Mouse (Mus musculus): ENCODE measurements around the gene Smim24.

Gene Smim24

DNA sequence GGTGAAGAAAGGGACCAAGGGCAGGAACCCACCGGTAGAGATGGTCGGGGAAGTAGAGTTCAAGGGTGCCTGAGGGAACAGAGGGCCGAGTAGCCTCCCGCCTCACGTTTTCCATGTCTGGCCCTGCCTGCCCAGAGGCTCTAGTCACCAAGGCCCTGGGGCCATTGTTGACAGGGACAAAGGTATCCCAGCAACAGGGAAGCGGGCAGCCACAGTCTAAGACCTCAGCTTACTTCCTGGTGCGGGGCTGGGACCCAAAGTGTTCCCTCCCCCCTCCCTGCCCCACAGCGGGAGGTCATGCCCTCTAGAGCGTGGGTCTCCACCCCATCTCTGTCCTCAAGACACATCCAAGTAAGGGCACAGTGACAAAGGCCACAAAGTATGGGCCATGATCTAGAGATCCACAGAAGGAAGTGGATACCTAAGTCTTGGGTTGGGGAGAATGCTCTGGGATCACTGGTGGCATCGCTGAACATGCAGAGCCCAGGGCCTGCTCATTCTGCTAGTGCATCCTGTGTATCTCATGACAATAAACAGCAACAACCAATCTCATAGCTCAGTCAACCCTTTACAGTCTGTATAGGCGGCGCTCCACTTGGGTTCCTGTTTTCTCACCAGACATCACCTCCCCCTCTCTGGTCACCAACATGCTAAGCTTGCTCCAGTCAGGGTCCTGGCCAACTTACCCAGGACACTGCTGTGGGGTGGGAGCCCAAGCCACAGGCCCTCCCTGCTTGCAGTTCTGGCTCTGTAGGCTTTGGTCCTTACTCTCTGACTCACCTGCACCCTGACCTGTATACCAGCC, 27.0 kb upstream of the Smim24 start, which contains the start of gene 4930404N11Rik:
4930404N11Rik (minus strand) TSS at position 145 of the 805 bp plus-strand sequence.
- DNase-seq (ENCODE audit: low read depth, low spot score) = no peak

DNA sequence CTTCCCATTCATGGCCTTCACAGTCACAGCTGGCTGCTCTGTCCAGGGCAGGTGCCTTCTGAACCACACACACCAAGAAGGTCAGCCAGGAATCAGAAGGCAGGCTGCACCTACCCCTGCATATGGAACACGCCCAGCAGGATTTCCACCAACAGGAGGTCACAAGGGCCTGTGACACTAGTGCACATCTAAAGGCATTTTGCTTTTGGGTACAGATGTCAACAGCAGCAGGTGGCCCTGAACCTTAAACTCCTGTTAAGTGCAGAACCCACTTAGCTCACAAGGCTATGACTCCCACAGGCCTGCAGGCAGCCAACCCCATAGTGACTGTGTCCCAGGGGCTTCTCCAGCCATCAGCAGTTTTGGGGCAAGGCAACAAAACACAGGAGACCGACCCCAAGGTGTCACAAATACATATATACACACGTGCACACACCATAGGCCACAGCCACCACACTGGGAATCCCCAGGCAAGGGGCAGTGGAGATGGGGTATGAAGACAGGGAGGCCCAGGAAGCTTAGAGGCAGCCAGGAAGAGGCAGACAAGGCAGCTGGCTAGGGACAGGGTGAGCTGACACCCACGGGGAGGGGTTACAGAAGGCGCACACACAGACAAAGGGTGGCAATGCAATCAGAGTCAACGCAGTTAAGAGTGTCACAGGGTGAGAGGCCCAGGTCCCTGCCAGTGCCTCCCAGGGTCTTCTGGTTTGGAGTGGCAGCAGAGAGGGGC, 26.2 kb upstream of the Smim24 start:
- DNase-seq (ENCODE audit: low read depth, low spot score) = no peak

DNA sequence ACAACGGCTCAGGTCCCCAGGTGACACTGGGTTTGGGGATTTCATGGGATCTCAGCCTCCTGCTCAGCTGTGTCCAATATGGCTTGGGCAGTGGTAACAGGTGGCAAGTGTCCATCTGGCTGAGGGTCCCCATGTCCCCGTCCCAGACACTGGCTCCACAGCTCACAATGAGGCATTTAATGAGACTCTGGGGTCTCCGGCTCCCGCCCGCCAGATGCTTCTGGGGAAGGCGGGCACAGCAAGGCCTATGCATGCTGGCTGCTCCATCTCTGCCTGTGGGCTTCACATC, 25.7 kb upstream of the Smim24 start:
- no peak for DNase-seq (ENCODE audit: low read depth, low spot score)

DNA sequence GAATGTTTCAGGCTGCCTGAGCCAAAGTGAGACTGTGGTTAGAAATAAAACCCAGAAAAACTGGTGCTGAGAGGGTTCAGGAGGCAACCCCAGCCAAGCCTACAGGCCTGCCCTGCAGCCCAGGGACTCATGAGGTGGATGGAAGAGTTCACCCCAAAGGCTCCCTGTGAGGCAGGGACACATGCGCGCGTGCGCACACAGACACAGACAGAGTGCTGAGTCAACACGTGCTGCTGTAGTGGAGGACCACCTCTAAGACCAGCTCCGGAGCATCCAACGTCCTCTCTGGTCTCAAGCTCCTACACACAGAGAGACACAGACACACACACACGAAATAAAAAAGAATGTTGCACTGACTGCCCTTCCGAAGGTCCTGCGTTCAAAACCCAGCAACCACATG, 17.5 kb upstream of the Smim24 start:
- no peak for DNase-seq (ENCODE audit: low read depth, low spot score)

DNA sequence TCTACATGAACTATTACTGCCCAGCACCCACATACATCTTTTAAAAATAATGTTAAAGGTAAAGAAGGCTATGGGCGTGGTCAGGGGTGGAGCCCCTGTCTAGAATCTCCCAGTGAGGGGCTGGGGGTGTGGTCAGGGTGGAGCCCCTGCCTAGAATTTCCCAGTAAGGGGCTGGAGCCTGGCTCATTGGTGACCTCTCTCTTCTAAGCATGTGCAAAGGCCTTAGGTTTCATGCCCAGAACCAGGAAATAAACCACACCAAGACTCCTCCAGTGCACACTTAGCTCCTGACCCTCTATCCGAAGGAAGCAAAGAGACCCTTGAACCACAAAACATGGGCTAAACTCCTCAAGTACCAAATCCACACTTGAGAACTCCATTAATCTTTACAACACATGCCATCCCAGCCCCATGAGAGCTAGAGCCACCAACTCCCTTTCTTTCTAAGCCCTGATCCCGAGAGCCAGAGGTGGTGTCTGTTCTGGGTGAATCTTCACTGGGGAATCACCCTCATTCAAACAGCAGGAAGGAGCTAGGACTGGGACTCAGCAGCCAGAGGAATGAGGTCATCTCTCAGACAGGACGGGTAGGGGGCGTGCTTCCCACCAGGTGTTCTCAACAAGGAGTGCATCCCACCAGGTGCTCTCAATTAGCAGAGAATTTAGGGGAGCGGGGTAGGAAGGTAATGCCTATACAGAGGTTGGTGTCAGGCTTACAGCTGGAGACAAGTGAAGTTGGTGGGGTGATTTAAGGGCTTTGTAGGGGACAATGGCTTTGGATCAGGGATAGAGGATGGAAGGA, 16.1 kb upstream of the Smim24 start:
- DNase-seq (ENCODE audit: low read depth, low spot score) = no peak

DNA sequence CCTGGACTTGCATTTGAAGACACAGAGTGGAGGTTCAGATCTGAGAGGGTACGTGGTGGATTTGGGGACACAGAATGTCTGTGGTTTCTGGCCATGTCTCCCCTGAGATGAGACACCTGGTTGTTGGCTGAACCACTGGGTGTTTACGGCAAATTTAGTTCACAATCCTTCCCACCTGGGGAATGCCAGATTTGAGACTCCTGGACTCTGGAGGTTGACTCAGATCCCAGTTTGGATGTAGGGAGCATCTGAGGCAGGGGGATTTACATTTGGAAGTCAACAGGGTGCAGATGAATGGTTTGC, 15.5 kb upstream of the Smim24 start:
- no peak for DNase-seq (ENCODE audit: low read depth, low spot score)

DNA sequence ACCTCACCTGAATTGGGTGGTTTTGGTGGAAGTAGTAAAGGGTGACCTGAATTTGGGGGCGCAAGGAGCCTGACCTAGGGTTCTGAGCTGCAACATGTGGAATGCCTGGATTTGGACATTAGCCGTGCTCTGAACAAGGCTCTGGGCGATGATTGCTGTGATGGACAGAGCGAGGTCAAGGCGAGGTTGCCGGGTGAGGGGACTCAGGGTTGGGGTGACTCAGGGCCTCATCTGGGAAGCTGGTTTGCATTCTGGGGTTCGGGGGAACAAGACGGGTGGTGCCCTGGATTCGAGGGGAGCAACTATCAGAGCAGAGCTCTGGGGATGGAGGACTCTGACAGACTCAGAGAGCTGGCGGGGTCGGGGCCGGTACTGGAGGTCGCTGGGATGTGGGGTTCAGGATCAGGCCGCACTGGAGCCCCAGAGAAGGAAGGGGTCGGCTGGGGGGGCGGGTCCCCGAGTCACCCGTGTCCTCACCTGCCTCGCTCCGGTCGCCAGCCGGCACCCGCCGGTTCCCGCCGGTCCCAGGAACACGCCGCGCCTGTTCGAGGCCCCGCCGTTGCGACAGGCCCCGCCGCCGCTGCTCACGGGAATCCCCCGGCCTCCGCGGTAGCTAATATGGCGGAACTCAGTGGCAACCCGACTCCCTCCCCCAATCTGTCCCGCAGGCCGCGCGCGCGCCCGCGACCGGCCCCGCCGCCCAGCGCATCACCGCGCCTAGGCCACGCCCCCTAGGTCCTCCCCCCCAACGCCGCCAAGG, 14.9 kb upstream of the Smim24 start, which contains the start of gene Fzr1:
Fzr1 (minus strand) TSS at position 724 of the 760 bp plus-strand sequence.
- no peak for DNase-seq (ENCODE audit: low read depth, low spot score)

DNA sequence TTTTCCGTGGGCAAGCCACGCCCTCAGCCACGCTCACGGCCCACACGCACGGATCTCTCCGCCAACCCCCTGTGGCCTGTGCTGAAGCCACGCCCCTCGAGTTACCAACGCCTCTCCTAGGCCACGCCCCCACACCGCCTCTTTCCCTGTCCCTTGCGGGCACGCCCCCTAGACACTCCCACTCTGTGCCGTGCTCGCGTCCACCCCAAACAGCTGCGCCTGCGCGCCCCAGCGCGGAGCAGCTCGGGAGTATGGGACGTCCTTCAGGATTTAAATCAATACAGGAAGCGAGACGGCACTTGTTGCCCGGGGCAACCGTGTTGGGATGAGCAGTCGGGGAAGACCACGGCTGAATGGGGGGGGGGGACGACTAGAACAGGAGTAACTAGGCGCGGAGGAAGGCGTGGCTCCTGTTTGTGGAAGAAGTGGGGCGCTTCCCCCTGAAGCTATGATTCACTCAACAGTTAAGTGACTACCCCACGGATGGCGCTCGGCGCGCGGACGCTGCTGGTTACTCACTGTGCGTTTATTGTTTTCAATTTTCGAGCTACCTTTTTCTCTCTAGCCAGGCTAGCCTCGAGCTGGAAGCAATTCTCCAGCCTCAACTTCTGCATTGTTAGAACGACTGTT, 14.2 kb upstream of the Smim24 start:
- DNase-seq (ENCODE audit: low read depth, low spot score) = peak; percentile 99

DNA sequence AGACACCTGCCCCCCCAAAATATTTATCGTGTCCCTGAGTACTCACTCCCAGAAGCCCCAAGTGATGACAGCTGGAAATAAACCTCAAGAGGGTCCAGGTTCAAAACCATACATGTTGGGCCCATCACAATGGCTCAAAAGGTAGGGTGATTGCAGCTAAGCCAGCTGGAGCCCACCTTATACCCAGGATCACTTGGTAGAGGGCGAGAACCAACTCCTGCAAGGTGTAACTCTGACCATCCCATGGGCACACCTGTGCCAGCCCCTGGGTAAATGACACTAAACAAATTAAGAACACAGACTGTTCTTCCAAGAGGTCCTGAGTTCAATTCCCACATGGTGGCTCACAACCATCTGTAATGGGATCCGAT, 13.7 kb upstream of the Smim24 start:
- DNase-seq (ENCODE audit: low read depth, low spot score) = no peak

DNA sequence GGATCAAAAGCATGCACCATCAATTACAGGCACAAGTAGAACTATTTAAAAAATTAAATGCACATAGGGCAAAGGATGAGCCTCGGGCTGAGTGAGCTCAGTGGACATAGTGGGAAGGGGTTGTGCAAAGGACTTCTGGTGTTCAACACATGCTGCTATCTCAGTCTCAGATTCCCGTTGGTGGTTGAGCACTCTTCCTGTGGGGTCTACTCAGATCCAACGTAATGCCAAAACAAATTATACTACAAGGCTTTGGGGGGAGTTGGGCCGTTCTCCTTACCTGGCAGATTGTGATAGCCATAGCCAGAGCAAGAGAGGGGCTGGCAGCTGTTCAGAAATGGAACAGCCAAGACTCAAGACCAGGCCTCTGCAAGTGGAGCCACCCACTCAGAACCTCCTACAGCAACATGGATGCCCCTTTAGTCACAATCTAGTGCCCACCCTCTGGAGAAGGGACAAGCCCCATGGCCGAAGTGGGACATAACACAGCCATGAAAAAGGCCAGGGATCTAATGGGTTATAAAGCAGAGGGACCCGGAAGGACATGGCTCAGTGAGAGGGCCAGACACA, 13.0 kb upstream of the Smim24 start:
- no peak for DNase-seq (ENCODE audit: low read depth, low spot score)

DNA sequence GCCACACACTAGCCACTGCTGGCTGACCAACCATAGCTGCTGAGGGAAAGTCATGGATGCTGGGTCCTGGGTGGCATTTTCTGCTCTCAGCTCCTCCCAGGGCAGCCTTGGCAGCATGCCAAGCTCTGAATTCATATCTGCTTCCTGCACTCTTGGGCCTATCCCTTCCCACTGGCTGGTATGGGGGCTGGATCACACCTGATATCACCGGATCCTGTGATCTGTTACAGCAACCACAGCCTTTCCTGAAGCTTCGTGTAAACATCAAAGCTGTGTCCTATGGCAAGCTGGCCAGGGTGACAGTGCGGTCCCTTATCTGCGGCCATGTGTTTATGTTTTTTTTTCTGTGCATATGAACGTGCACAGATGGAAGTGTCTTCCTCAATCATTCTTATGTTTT, 10.8 kb upstream of the Smim24 start:
- DNase-seq (ENCODE audit: low read depth, low spot score) = no peak

DNA sequence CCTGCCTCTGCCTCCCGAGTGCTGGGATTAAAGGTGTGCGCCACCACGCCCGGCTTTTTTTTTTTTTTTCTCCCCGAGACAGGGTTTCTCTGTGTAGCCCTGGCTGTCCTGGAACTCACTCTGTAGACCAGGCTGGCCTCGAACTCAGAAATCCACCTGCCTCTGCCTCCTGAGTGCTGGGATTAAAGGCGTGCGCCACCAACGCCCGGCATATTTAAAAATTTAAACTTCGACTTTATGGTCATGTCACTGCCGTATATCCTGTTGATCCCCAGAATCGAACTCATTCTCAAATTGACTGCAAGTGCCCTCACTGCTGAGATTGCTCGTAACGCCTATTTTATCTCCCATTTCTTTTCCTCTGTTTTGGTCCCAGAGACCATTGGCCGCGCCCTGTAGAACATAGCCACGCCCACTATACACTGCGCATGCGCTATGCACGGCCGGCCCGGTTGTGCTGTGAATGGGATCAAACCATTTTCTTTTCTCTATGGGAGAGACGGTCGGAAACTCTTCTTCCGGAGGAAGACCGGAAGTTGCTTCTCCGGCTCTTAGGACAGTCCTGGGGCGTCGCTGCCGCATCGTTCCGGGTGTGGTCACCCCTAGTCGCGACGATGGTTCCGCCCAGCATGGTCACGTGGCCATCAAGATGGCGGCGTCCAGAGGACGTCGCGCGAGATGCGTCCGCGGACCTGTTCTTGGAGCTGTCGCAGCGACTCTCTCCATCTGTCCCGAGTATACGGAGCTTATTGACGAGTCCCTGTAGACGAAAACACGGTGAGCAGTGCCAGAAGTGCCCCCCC, 8.8 kb upstream of the Smim24 start, which contains the start of the genes Dohh and Gm48551:
Dohh (plus strand) TSS at position 627 of the 803 bp plus-strand sequence.
Gm48551 (plus strand) TSS at position 665 of the 803 bp plus-strand sequence.
- DNase-seq (ENCODE audit: low read depth, low spot score) = peak; percentile 99

DNA sequence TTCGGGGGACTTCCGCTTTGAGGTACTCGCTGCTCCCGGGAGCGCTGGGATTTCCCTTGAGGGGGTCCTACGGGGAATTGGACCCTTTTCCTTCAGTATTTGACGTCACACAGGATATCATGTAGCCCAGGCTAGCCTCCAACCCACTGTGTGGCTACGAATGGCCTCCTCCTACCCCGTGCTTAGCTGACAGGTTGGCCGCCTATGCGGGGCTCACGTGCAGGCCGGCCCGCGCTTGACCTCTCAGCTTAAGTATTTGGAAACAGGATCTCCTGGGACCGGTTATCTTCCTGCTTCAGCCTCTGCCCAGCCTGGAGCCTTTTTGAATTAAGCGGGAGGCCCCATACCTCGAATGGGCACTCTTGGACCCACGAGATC, 8.3 kb upstream of the Smim24 start:
- no peak for DNase-seq (ENCODE audit: low read depth, low spot score)

DNA sequence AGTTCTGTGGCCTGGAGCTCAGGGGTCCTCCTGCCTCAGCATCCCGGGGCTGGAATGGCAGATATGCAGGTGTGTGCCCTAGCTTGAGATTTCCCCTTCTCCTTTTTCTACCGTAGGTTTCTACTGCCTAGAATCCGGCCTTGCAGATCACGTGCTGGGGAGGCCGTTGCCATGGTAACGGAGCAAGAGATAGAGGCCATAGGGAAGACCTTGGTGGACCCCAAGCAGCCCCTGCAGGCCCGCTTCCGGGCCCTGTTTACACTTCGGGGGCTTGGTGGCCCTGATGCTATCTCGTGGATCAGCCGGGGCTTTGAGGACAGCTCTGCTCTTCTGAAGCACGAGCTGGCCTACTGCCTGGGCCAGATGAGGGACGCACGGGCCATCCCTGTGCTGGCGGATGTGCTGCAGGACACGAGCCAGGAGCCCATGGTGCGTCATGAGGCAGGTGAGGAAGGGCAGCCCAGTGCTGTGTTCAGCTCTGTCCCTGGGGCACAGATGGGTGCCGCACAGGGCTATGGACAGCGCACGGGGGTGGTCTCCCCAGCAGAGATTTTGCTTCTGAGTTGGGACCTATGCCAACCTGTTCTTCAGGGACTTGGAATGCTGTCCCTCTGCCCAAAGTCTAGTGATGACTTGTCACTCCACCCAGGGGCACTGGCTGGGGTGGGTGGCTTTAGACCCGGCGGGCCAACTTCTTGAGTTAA, 7.1 kb upstream of the Smim24 start:
- no peak for DNase-seq (ENCODE audit: low read depth, low spot score)

DNA sequence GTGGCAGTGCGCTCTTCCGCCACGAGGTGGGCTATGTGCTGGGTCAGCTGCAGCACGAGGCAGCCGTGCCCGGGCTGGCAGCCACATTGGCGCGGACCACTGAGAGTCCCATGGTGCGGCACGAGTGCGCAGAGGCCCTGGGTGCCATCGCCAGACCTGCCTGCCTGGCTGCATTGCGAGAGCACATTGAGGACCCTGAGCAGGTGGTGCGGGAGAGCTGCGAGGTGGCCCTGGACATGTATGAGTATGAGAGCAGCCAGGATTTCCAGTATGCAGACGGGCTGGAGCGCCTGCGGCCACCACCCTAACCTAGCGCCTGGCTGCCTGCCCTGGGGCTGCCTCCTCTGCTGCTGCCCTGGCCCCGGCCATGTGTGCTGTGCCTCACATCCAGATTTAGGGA, 5.1 kb upstream of the Smim24 start:
- DNase-seq (ENCODE audit: low read depth, low spot score) = no peak

DNA sequence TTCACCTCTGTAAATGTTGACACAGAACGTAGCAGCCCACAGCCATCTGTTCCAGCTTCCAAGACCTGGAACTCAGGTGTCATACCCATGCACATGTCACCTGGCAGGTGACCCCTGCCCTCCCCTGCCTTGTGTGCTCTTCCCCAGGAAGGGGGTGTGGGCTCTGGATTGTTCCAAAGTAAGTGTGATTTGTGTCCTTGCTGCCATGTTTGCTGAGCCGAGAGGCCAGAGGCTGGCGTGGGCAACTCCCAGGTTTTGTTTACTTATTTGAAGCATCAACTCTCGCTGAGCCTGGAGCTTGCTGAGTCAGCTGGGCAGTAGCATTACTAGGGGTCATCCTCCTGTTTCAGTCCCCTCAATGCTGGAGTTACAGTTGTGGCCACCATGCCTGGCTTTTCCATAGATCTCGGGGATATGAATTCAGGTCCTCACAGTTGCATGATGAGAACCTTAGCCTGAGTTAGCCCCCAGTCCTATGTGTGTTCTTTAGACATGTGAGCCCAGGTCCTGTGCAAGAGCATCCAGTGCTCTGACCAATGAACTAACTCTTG, 4.3 kb upstream of the Smim24 start, which contains the start of gene Gm48552:
Gm48552 (plus strand) TSS at position 501 of the 551 bp plus-strand sequence.
- no peak for DNase-seq (ENCODE audit: low read depth, low spot score)

DNA sequence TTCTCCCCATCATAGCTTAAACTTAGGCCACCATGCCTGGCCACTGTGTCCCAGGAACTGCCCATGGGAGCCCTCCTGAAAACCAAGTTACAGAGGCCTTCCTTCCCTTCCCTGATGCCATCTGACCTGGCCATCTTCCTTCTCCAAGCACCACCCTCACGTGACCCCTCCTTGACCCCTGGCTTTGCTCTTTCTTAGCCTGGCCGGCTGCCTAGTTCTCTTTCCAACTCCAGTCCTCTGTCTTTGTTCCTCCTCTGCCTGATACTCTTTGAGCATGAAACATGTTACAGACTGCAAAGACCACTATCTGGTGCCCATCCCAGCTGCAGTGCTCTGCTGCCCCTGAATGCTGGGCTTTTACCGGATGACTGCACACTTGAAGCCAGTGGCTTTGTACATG, 3.5 kb upstream of the Smim24 start:
- no peak for DNase-seq (ENCODE audit: low read depth, low spot score)

DNA sequence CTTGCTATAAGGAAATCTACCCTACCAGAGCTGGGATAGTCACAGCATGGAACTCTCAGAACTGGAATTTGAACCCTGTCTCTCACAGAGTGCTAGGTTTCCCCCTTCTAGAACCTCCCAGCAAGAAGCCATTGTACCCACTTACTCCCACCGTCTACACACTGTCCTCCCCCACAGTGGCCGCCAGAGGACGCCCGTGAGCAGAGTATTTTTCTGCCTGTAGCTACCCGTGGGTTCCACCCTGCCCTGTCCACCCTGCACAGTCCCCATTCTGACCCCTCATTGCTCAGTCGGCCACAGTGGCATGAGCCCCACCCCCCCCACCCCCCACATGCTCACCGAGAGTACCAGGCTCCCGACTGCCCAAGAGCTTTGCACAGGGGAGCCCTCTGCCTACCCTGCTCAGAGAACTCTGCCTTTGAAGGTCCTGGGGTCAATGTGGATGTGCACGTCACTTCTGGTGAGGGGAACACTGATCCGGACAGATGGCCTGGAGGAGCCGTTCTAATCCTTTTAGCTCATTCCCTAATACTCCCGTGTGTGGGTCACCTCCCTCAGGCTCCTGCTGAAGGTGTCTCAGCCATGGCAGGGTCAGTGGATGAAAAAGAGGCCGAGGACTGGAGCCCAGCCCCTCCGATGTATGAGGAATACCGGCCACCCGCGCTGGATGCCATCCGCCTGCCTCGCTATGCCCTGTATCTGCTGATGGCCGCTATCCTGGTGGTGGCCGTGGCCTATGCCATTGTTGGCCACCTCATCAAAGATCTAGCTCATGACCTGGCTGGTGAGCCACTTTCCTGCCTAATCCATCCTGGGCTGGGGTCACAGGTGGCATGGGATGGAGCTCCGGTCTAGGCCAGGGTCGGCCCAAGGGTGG, 2.8 kb upstream of the Smim24 start:
- DNase-seq (ENCODE audit: low read depth, low spot score) = no peak

Measured in telencephalon, adult 2 months (tissue).